Mouse (Mus musculus): Measurements from ENCODE around the gene BC048679. TPM values are rescaled to one million over a fixed set of nuclear protein-coding genes. Genes with fewer than 3 reads are reported as not detected.
"Not testable (repeated sequence)": the region's sequence is repeated elsewhere in the genome, so short reads cannot be mapped to it uniquely, and the experiment has no call there.

Gene BC048679
- not detected in 2 replicates for polyA plus RNA-seq (2012; rRNA removed)

- DNase-seq (ENCODE audit: low spot score), result no peak
Measured at GRCm38 (mm10) chr7:81498181-81498580, at the start of gene BC048679. BC048679 (minus strand) TSS chr7:81498281.

GRCm38 (mm10) chr7:81542934-81543333 is 44.9 kb upstream of the BC048679 start:
- DNase-seq (ENCODE audit: low spot score), result no peak

- no peak for DNase-seq (ENCODE audit: low spot score)
Measured at GRCm38 (mm10) chr7:81541924-81542524, 43.9 kb upstream of the BC048679 start.

- no peak for DNase-seq (ENCODE audit: low spot score)
Measured at GRCm38 (mm10) chr7:81540999-81541398, 42.9 kb upstream of the BC048679 start.

GRCm38 (mm10) chr7:81539565-81539964 is 41.5 kb upstream of the BC048679 start:
- DNase-seq (ENCODE audit: low spot score), result no peak

GRCm38 (mm10) chr7:81538070-81538675 is 40.1 kb upstream of the BC048679 start:
- DNase-seq (ENCODE audit: low spot score), result no peak

GRCm38 (mm10) chr7:81536478-81536877 is 38.4 kb upstream of the BC048679 start:
- no peak for DNase-seq (ENCODE audit: low spot score)

- DNase-seq (ENCODE audit: low spot score), result no peak
Measured at GRCm38 (mm10) chr7:81531462-81531861, 33.4 kb upstream of the BC048679 start.

GRCm38 (mm10) chr7:81528918-81529317 is 30.8 kb upstream of the BC048679 start:
- DNase-seq (ENCODE audit: low spot score), result no peak

- DNase-seq (ENCODE audit: low spot score), result no peak
Measured at GRCm38 (mm10) chr7:81523663-81524017, 25.6 kb upstream of the BC048679 start.

GRCm38 (mm10) chr7:81523008-81523662 is 25.1 kb upstream of the BC048679 start:
- DNase-seq (ENCODE audit: low spot score), result peak; percentile 71

- no peak for DNase-seq (ENCODE audit: low spot score)
Measured at GRCm38 (mm10) chr7:81516154-81517030, 18.3 kb upstream of the BC048679 start.

GRCm38 (mm10) chr7:81514906-81515590 is 17.0 kb upstream of the BC048679 start:
- no peak for DNase-seq (ENCODE audit: low spot score)

GRCm38 (mm10) chr7:81501050-81501449 is 3.0 kb upstream of the BC048679 start:
- DNase-seq (ENCODE audit: low spot score), result no peak

- DNase-seq (ENCODE audit: low spot score), result no peak
Measured at GRCm38 (mm10) chr7:81497171-81497570, 910 bp downstream of the BC048679 start.

GRCm38 (mm10) chr7:81493331-81494021 is 4.6 kb downstream of the BC048679 start, which contains the start of gene Ap3b2:
Ap3b2 (minus strand) TSS chr7:81493925.
- DNase-seq (ENCODE audit: low spot score), result peak; percentile 60

- DNase-seq (ENCODE audit: low spot score), result no peak
Measured at GRCm38 (mm10) chr7:81492628-81493027, 5.5 kb downstream of the BC048679 start.

GRCm38 (mm10) chr7:81489649-81490048 is 8.4 kb downstream of the BC048679 start:
- no peak for DNase-seq (ENCODE audit: low spot score)

- DNase-seq (ENCODE audit: low spot score), result no peak
Measured at GRCm38 (mm10) chr7:81480800-81481199, 17.3 kb downstream of the BC048679 start.

- no peak for DNase-seq (ENCODE audit: low spot score)
Measured at GRCm38 (mm10) chr7:81479531-81480090, 18.5 kb downstream of the BC048679 start.

GRCm38 (mm10) chr7:81478261-81478660 is 19.8 kb downstream of the BC048679 start:
- DNase-seq (ENCODE audit: low spot score), result not testable (repeated sequence)
